Mouse (Mus musculus): ENCODE data around the gene Pole. TPM values are rescaled to one million over a fixed set of nuclear protein-coding genes. Genes with fewer than 3 reads are reported as not detected.

Pole gene
- 1 to 10 TPM in 1 of 2 experiments, under 1 TPM in 1; 0.92 to 1.4 TPM for total RNA-seq (2021)
- long read RNA-seq, experiment 1, partial matches to known transcripts: 0 of 1 reads
- long read RNA-seq, experiment 1, other reads (novel, unspliced or antisense): 1 of 1 reads
- long read RNA-seq, experiment 2, partial matches to known transcripts: 1 of 1 reads
- long read RNA-seq, experiment 2, other reads (novel, unspliced or antisense): 0 of 1 reads

DNA sequence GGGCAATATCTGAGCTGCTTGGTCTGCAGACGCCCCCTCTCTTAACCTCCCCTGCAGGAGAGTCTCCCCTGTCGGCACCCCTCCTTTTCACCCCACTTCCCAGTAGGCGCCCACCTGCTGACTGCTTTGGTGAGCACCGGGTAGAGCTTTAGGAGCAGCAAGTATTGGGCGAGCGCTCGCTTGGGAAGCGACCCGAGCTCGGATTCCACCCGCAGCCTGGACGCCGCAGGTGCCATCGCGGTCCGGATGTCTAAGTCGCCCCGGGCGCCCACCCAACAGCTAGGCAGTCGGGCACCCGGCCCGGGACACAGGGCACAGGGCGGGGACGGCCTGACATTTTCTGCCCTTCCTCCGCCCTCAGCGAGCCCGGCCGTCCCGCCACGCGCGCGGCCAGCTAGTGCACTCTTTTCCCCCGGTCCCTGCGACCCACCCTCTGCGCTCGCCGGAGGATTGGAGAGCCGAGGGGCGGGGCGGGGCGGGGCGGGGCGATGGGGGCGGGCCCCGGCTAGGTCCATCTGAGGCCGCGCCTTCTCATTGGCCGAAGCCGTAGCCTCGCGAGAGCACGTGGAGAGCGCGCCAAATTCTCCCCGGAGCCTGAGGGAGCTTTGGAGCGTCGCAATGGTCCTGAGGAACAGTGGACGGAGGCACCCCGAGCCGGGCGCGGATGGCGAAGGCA lies at the start of gene Pole, which contains the start of gene Pxmp2:
Gene Pole, plus strand, starts transcription at position 537 of the 676 bp plus-strand sequence.
Gene Pxmp2, minus strand, starts transcription at position 417 of the 676 bp plus-strand sequence.
- DNase-seq: peak; percentile 88

GRCm38 (mm10) chr5:110244091-110244490 lies 42.0 kb upstream of the Pole start:
- no peak for DNase-seq

DNA sequence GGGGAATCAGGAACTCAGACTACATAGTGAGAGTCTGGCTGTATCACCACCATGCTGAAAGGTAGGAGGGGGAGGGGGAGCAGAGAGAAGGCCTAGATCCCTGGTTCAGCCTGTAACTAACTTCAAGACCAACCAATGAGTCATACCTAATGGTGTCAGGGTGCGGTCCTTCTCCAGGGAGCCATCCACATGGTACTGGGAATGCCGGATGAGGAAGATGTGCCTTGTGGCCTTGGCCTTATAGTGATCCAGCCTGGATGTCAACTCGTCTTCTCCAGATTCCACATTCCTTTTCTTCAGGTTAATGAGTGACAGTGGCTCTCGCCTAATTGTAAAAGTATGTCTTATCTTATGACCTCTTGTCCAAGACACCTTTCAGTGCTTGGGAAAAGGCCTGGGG lies 19.2 kb upstream of the Pole start:
- DNase-seq: no peak

DNA sequence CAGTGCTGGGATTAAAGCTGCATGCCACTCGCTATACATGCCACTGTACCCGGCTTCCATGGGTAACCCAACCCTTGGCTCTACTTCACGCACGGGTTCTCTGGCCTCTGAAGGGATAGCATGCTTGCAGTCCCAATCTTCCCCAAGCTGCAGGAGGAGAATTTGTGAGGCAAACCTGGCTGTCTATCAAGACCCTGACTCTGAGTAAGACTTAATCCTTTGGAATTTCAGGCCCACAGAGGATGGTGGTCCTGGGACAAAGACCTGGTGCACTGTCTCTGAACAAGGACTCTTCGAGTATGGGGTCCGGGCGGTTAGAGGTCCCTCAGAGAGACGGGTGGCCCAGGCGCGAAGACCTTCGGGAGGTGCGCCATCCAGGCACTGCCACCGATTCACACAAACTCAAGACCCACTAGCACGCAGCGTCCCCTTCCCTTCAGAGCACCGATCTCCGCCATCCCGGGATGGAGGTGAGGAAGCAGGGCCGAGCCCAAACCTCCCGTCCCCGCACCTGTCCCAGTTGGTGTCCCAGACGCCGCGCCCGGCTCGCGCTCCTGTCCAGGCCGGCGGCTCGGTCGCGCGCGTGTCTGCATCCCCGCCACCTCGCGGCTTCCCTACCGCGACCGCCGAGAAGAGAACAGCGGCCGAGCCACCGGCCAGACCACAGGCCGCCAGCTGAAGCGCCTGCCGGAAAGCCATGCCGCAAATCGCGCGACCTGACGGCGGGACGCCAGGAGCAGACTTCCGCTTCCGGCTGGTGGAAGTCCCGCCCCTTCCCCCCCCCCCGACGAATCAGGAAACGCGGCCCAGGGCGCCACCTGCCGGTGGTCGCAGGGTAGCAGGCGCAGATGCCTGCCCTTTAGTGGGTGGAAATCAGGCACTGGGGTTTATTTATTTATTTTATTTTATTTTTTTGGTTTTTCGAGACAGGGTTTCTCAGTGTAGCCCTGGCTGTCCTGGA lies 16.7 kb upstream of the Pole start, which contains the start of gene Pgam5:
Gene Pgam5, minus strand, starts transcription at position 773 of the 961 bp plus-strand sequence.
- DNase-seq: peak; percentile 88

- no peak for DNase-seq
Measured at GRCm38 (mm10) chr5:110270242-110270641, 15.9 kb upstream of the Pole start.

DNA sequence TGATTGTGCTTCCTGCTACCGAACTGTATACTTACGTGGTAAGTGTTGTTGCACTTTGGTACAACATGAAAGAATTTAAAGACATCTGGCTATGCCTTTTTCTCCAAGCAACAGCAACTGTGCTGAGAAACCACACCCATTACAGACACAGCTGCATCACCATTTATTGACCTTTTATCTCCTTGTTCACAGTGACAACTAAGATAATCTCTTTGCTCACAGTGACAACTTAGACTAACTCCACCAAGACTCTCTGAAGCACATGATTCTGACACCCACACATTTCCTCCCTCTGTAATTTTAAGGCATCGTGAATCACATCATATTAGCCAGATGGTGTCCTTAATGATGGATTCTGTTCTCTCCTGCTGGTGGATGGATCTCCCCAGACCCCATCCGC lies 12.0 kb upstream of the Pole start:
- no peak for DNase-seq

DNA sequence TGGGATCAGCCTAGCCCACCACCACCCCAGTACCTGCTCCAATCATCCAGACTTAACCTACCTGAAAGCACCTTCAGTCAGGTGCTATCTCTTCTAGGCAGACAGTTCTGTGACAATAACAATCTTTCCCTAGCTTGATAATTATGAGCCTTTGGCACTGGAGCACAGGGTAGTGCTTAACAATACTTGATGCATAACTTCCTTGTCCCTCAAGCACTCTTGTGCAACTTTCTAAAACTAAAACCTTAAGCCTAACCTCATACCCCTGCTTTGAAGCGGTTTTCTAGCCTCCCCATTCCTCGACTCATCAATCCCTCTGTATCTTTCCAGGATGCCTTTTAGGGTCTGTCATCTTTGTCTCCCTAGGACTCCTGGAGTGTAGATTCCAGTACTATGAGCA lies 11.3 kb upstream of the Pole start:
- no peak for DNase-seq

DNA sequence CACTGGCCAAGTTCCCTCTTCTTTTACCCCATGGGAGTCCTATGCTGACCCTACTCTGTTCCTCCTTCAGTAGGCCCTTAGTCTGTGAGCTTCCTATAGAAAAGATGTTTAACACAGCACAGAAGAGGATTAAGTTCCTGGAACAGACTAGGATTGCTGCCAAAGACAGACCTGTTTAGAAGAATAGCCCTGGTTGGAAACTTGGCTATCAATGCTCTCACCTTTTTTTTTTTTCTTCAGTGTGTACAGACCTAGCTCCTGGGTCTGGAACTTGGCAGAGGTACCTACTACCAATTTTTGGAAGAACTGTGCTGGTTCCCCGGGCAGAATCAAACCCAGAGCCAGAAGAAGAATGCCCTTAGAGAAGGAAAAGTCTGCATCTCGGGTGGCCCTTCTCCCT lies 9.7 kb upstream of the Pole start:
- DNase-seq: no peak

DNA sequence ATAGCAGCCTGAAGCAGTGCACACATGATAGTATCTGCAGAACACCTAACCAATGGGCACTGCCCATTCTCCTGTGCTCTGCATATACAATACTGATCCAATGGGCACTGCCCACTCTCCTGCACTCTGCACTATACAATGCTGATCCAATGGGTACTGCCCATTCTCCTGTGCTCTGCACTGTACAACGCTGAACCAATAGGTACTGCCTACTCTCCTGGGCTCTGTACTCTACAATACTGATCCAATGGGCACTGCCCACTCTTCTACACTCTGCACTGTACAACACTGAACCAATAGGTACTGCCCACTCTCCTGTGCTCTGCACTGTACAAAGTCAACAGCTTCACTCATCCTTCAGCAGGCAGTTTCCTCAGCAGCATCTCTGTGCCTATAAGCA lies 9.2 kb upstream of the Pole start:
- no peak for DNase-seq

DNA sequence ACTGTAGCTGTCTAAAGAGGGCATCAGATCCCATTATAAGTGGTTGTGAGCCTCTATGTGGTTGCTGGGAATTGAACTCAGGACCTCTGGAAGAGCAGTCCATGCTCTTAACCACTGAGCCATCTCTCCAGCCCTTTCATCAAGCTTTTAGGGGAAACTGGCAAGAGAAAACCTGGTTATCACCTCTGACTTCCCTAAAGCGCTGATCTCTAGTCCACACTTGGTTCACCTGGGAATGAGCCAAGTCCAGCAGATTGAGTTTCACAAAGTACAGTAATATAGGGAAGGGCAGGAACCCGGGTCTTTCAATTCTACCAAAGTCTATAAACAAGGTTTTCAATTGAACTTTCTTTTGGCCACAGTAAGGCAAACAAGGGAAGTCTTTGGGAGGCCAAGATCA lies 4.1 kb upstream of the Pole start:
- DNase-seq: no peak

DNA sequence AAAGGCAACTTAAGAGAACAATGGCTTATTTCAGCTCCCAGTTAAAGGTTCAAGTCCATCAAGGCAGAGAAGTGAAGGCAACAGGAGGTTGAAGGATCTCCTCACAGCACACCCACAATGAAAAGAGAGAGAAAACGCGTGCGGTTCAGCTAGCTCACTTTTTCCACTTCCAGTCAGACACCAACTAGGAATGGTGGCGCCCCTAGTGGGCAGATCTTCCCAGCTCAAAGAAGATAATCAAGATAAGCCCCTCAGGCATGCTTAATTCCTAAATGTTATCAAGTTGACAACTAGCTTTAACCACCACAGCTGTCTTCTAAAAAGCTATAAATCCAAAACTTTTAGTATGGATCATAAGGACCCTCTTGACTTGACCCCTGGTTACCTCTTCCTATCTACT lies 1.6 kb upstream of the Pole start:
- no peak for DNase-seq

DNA sequence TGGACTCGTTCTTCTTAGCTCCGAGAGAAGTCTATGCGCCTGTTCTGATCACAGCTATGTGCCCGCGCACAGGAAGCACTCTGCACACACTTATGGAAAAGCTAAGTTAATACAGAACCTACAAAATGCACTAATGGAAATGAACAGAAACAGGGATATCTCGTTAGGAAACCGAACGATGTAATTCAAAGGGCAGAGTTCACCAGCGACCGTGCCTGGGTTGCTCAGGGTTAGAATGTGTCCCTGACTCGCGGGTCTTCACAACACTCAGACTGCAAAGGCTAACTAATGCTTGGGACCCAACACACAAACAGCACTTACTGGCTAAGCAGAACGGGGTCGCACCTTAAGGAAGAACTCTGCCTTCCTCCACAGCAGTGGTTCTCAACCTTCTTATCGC lies 950 bp upstream of the Pole start:
- no peak for DNase-seq

DNA sequence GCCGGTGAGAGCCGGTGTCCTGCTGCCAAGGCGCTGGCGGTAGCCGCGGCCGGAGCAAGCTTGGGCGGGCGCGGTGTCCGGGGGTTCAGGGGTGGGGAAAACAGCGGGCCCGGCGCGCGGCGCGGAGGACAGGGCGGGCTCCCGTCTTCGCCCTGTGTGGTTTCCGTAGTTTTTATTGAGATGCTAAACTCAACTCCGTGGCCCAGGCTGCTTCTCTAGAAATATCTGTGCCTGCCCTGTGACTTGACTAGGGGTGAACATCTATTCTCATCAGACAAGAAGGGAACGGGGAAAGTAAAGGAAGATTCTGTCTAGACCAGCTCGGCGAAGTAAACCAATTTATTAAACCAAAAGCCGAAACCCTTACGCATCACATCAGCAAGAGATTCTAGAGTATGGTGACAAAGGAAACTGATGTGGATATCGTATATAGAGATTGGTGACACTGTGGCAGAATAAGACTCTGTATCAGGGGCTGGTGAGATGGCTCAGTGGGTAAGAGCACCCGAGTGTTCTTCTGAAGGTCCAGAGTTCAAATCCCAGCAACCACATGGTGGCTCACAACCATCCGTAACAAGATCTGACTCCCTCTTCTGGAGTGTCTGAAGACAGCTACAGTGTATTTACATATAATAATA lies 459 bp downstream of the Pole start:
- DNase-seq: no peak

GRCm38 (mm10) chr5:110287084-110287475 lies 974 bp downstream of the Pole start:
- no peak for DNase-seq

DNA sequence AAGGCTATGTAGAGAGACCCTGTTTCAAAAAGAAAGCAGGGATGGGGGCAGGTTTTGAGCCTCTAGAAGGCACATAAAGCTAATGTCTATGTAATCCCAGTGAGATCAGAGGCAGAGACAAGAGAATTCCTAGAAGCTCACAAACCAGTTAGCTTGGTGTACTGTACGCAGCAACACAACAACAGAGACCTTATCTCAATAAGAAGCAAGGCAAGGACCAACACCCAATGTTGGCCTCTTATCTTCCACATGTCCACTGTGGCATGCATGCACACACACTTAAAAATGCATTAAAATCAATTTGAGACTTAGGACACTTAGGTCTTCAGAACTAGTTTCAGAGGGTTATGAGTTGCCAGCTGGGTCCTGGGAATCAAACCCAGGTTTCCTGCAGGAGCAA lies 5.5 kb downstream of the Pole start:
- no peak for DNase-seq

- no peak for DNase-seq
Measured at GRCm38 (mm10) chr5:110296637-110297036, 10.5 kb downstream of the Pole start.

GRCm38 (mm10) chr5:110300591-110300990 lies 14.5 kb downstream of the Pole start:
- DNase-seq: no peak

- DNase-seq: no peak
Measured at GRCm38 (mm10) chr5:110308861-110309260, 22.8 kb downstream of the Pole start.

DNA sequence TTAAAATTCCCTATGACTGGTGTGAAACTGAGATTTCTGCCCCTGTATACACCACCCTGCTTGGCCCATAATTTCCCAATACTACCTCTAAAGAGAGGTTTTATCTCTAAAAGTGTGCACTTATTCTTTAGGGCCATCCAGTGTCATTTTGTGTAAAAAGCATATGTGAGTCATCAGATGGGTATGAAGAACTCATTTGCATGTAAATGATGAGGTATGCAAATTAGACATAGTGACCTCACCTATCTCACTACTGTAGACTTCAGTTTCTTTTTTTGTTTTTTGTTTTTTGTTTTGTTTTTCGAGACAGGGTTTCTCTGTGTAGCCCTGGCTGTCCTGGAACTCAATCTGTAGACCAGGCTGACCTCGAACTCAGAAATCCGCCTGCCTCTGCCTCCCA lies 27.0 kb downstream of the Pole start:
- DNase-seq: no peak

DNA sequence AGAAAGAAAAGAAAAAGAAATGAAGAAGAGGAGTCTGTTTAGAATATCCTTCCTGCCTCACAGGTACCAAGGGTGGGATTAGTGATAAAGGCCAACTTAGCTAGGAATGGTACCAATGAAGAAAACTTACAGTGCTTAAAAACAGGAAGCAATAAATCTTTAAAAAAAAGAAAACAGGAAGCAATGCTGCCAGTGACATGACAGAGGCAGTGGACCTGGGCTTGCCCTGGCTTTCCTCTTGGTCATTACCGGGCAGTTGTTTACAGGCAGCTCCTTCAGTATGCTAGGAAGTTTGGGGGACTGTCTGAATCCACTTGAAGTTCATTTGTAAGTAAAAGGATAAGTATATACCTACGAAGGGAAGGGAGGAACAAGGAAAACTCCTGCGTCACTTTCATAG lies 44.4 kb downstream of the Pole start:
- no peak for DNase-seq

DNA sequence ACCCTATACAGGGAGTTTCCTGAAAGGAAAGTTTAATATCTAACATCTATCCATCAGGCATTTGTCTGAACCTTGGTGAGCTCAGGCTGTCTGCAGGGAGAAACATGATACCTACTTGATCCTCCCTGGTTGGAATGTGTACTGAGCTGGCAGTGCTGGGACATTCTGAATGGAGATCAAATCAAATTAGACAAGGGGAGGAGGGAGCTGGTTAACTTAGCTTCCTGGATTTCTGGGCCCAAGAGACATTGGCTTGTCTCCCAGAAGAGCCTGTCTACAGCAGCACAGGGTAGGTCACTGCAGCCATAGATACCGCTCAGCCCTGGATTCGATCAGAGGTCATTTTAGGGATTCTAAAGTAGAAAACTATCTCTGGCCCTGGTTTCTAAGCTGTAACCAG lies 52.7 kb downstream of the Pole start:
- peak; percentile 10 for DNase-seq

DNA sequence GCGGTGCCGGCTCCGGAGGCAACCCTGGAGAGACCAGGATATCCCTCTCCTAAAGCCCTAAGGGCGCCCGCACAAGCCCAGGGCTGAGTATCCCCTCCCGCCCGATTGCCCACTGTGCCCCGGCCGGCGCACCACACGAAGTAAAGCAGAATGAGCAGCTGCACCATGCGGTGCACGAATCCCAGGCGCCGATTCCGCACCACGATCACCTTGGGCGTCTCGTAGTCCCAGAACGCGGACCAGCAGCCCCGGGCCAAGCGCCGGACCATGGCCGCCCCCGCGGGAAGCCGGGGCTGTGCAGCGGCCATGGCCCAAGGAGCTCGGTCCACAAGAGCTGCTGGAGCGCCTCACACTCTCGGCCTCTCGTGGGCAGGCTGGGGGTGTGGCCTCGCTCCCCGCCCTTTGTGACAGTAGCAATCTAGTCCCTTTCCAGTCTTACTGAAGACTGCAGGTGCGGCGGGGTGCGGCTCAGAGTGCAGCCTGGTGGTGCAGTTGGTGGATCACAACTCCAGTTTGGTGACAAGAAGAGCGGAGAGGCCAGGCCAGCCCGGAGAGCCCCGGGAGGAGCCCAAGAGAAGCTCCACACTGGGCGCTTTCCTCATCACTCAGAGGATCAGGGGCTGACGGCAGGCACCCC lies 56.7 kb downstream of the Pole start, which contains the start of gene P2rx2:
Gene P2rx2, minus strand, starts transcription at position 565 of the 637 bp plus-strand sequence.
- peak; percentile 8 for DNase-seq

All from gastrocnemius, postnatal 25 days (tissue).